ENCODE assay signal across 8 mouse cellular contexts in the genomic region with DNA sequence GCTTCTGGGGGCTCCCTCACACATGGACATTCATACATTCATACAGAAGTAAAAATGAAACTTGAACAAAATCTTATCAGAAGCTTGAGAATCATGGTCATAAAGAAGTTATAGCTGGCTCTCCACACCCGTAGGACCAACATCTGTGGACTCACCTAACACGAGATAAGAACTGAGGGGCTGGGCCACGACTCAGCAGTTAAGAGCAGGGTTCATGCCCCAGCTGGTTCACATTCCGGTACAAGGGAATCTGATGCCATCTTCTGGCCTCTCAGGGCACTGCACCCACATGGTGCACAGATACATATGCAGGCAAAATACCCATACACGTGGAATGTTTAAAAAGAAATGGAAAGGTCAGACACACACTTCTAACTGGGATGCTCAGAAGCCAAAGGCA. TPM values are rescaled to one million over a fixed set of nuclear protein-coding genes. Genes with fewer than 3 reads are reported as not detected.
DNase-seq lines count a peak whose midpoint lies in the region; ATAC-seq lines count a peak whose summit lies in the region.

No protein-coding gene starts in this region.

- H3K27ac ChIP-seq in hindbrain, embryonic 10.5 days, result no peak overlapping the region
- H3K27ac ChIP-seq in hindbrain, embryonic 13.5 days, result no peak overlapping the region

- no peak overlapping the region for H3K4me2 ChIP-seq in hindbrain, embryonic 13.5 days

- intact Hi-C loops in gastrocnemius, postnatal 14 days (cut with DNase I; ENCODE audit: low total_unique reads), result loop anchor here (2.0 to 5.0 kb wide), 2 partner anchors 151 to 231 kb away; no protein-coding TSS in a partner anchor

- no peaks in the 10 kb centered on the region for H3K27me3 ChIP-seq in hindbrain, embryonic 10.5 days (ENCODE audit: insufficient read depth, poor library complexity, severe bottlenecking)
- H3K27me3 ChIP-seq in hindbrain, embryonic 13.5 days, result no peaks in the 10 kb centered on the region

- no peak overlapping the region for H3K9ac ChIP-seq in hindbrain, embryonic 13.5 days

- no peaks in the 10 kb centered on the region for H3K9me3 ChIP-seq in hindbrain, embryonic 10.5 days
- H3K9me3 ChIP-seq in hindbrain, embryonic 13.5 days, result no peaks in the 10 kb centered on the region

- H3K36me3 ChIP-seq in hindbrain, embryonic 10.5 days, result peaks cover 1% of the 10 kb centered on the region; the same call in 1 of the 2 replicates
- peaks cover under 1% of the 10 kb centered on the region for H3K36me3 ChIP-seq in hindbrain, embryonic 13.5 days

- ATAC-seq in hindbrain, embryonic 13.5 days (ENCODE audit: low FRiP score), result no peak
- ATAC-seq in megakaryocyte progenitor cell, adult 5-6 weeks (replicated peaks; ENCODE audit: poor library complexity), result peak; percentile 80

- H3K4me3 ChIP-seq in hindbrain, embryonic 10.5 days, result no peak overlapping the region
- no peak overlapping the region for H3K4me3 ChIP-seq in hindbrain, embryonic 13.5 days

- WGBS in hindbrain, embryonic 10.5 days, result 23% methylated on average over 5 of the region's 5 CpGs
- 22% methylated on average over 5 of the region's 5 CpGs for WGBS in hindbrain, embryonic 13.5 days

- peaks cover 15% of the 10 kb centered on the region for H3K4me1 ChIP-seq in hindbrain, embryonic 10.5 days (replicated peaks)
- peaks cover 10% of the 10 kb centered on the region for H3K4me1 ChIP-seq in hindbrain, embryonic 13.5 days (replicated peaks)

- DNase-seq in hindbrain, embryonic 10.5 days (ENCODE audit: low spot score), result peak; percentile 79
- peak; percentile 86 for DNase-seq in ES-CJ7 (ENCODE audit: low read depth, low spot score)
- peak; percentile 77 for DNase-seq in c-Kit-positive CD71-negative TER-119-negative erythroid progenitor cells, embryonic 14.5 days (ENCODE audit: low read depth)
- DNase-seq in gastrocnemius, postnatal 14 days, result peak; percentile 58
- peak; percentile 82 to 85 for DNase-seq in layer of hippocampus, postnatal 10 days (ENCODE audit: low spot score in 2 of 2)
- DNase-seq in testis, postnatal 10 days (ENCODE audit: low spot score), result peak; percentile 84

RNA-seq across cellular contexts. Expression of gene Zswim7, which starts 3.1 kb away (rescaled TPM):
- polyA plus RNA-seq in hindbrain, embryonic 10.5 days (2016; fragmentation: Nextera tagmentation; extraction: Ambion mirVana), result 16.4 and 21.4 TPM in 2 replicates
- 16.1 and 16.4 TPM in 2 replicates for polyA plus RNA-seq in hindbrain, embryonic 13.5 days (2015; fragmentation: Nextera tagmentation; extraction: Ambion mirVana)
- 10 to 100 TPM; 21.7 to 24.4 TPM for total RNA-seq in gastrocnemius, postnatal 14 days (2021)
- total RNA-seq in layer of hippocampus, postnatal 10 days (2021), result 10 to 100 TPM; 17.6 to 17.7 TPM
- 7.4 and 8.9 TPM in 2 replicates for total RNA-seq in megakaryocyte progenitor cell, adult 5-6 weeks (2015)
- 5.1 and 9.3 TPM in 2 replicates for total RNA-seq in megakaryocyte progenitor cell, adult 5-6 weeks (2017)

RNA-seq across cellular contexts. Expression of gene Ttc19, which starts 3.2 kb away (rescaled TPM):
- 16.2 and 20.5 TPM in 2 replicates for polyA plus RNA-seq in hindbrain, embryonic 10.5 days (2016; fragmentation: Nextera tagmentation; extraction: Ambion mirVana)
- polyA plus RNA-seq in hindbrain, embryonic 13.5 days (2015; fragmentation: Nextera tagmentation; extraction: Ambion mirVana), result 37.5 and 40.2 TPM in 2 replicates
- total RNA-seq in gastrocnemius, postnatal 14 days (2021), result 10 to 100 TPM; 25.4 to 26.1 TPM
- 10 to 100 TPM; 73.9 to 86.6 TPM for total RNA-seq in layer of hippocampus, postnatal 10 days (2021)
- 7.1 and 8.5 TPM in 2 replicates for total RNA-seq in megakaryocyte progenitor cell, adult 5-6 weeks (2015)
- total RNA-seq in megakaryocyte progenitor cell, adult 5-6 weeks (2017), result 12.2 and 14.0 TPM in 2 replicates

RNA-seq across cellular contexts. Expression of gene Adora2b, which starts 29.2 kb away (rescaled TPM):
- polyA plus RNA-seq in hindbrain, embryonic 10.5 days (2016; fragmentation: Nextera tagmentation; extraction: Ambion mirVana), result 4.1 and 6.4 TPM in 2 replicates
- 3.8 and 5.4 TPM in 2 replicates for polyA plus RNA-seq in hindbrain, embryonic 13.5 days (2015; fragmentation: Nextera tagmentation; extraction: Ambion mirVana)
- total RNA-seq in gastrocnemius, postnatal 14 days (2021), result 1 to 10 TPM in 1 of 2 experiments, under 1 TPM in 1; 0.57 to 1.4 TPM
- total RNA-seq in layer of hippocampus, postnatal 10 days (2021), result 1 to 10 TPM; 8.6 to 9.0 TPM
- 0.42 and 1.1 TPM in 2 replicates for total RNA-seq in megakaryocyte progenitor cell, adult 5-6 weeks (2015)
- 0.27 and 0.50 TPM in 2 replicates for total RNA-seq in megakaryocyte progenitor cell, adult 5-6 weeks (2017)
